Comparison of ENCODE assay signal across 13 mouse cellular contexts in the genomic region with DNA sequence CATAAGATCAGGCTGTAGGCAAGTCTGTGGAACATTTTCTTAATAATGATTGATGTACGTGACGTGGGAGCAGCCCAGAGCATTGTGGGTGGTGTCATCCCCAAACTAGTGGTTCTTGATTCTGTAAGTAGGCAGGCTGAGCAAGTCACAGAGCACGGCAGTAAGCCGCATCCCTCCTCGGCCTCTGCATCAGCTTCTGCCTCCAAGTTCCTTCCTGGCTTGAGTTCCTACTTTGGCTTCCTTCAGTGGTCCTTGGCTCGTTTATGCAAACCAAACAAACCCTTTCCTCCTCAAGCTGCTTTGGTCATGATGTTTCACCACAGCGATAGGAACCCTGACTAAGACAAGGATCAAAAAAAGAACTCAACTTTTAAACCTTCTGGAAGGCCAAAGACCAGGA.
"Had no signal": no experiment of that assay in that cellular context is flagged by ENCODE, and none has a peak within 500 bp of the region (broad histone marks: within the 10 kb centered on the region; RNA-seq: fewer than 3 reads in every experiment).

No protein-coding gene starts in this region.

- H3K4me3 ChIP-seq: limb, embryonic 15.5 days; liver, embryonic 12.5 days; megakaryocyte, embryonic 14.5 days; midbrain, embryonic 12.5 days; neural tube, embryonic 15.5 days had no signal

- H3K4me2 ChIP-seq: limb, embryonic 15.5 days; liver, embryonic 12.5 days; midbrain, embryonic 12.5 days; neural tube, embryonic 15.5 days had no signal

- H3K27me3 ChIP-seq: limb, embryonic 15.5 days; liver, embryonic 12.5 days; megakaryocyte, embryonic 14.5 days; midbrain, embryonic 12.5 days; neural tube, embryonic 15.5 days had no signal

- H3K36me3 ChIP-seq: limb, embryonic 15.5 days; liver, embryonic 12.5 days; midbrain, embryonic 12.5 days; neural tube, embryonic 15.5 days had no signal

- H3K9me3 ChIP-seq: limb, embryonic 15.5 days; liver, embryonic 12.5 days; megakaryocyte, embryonic 14.5 days; midbrain, embryonic 12.5 days; neural tube, embryonic 15.5 days had no signal

- DNase-seq: kidney, adult 8-10 months; kidney, postnatal 25 days; layer of hippocampus, adult 9-11 months; layer of hippocampus, postnatal 36 days; right cerebral cortex, adult 18-20 months; right cerebral cortex, postnatal 25 days; thymus, postnatal 36 days had no signal

- ATAC-seq: liver, embryonic 12.5 days; midbrain, embryonic 16.5 days had no signal

- H3K9ac ChIP-seq: limb, embryonic 15.5 days; liver, embryonic 12.5 days; midbrain, embryonic 12.5 days; neural tube, embryonic 15.5 days had no signal

- H3K27ac ChIP-seq: limb, embryonic 15.5 days; liver, embryonic 12.5 days; midbrain, embryonic 12.5 days; neural tube, embryonic 15.5 days had no signal

- H3K4me1 ChIP-seq: liver, embryonic 12.5 days had no signal
